Mouse (Mus musculus): Measurements from ENCODE around the gene Sema4f.

The Sema4f gene

DNA sequence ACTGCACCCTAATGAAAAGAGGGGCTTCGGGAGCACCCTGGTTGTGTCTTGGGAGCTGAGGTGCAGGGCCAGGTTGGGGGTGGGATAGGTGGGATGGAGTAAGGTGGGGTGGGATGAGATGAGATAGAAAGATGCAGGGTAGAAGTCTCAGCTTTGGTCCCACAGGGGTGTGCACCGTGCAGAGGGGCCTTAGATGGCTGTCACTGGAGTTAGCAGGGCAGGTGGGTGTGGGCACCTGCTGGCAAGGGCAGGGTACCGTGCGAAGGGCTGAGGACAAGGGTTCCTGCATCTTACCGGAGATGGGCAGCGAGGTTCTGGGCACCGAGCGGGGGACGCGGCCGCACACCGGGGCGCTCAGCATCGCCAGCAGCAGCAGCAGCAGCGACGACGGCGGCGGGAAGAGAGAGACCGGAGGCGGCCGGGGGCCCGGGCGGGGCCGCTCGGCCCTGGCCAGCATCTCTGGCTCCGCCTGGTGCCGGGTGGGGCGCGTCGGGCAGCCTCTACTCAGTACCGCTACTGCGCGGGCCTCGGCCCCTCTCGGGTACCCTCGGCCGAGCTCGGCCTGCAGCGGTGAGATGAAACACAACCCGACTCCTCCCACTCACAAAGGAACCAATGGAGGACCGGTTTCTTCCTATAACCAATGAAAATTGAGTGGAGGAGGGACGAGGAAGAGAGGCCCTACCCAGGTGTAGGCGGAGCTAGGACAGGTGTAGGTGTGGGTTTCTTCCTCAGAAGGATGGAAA, at the start of gene Sema4f:
Gene Sema4f, minus strand, starts transcription at position 603 of the 746 bp plus-strand sequence.
- peak in 1 of 2 experiments; percentile 53 for DNase-seq

DNA sequence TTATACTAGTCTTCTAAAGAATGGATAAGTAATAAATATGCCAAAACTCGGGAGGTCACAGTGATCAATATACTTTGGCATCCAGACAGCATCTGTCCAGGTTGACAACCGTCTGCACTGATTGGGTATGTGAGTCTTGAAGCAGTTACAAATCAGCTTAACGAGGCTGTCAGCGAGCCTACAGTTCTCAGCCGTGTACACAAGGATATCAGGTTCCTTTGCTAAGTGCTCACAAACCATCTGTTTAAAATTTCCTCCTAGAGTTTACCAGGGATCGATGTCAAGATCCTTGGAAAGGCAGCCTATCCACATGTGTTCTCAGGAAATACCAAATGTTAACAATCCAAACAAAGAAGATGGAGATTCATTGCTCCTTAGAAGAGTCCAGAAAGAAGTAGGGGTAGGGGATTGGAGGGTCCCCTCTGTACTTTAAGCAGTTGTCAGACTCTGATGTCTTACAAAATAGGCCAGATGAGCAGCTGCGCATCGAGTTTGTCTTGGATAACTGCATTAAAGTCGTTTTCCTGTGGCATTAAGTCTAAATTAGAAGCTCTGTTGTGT, 47.9 kb upstream of the Sema4f start:
- no peak for DNase-seq

DNA sequence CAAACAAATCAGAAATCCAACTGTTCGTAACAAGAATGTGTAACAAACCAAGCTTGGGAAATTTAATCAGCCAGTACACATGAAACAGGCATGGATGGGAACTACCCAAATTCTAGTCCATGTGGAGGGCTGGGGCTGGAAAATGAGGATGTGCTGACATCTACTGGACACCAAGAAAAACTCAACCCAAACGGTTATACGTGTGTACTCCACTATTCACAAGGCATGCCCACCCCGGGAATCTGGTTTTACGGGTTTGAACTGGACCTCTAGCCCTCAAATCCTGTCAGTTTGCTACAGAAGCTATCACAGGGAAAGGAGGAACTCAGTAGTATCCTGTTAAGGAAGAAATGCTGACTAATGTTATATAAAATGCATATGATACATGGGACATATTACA, 31.5 kb upstream of the Sema4f start:
- peak; percentile 8 to 28 for DNase-seq

DNA sequence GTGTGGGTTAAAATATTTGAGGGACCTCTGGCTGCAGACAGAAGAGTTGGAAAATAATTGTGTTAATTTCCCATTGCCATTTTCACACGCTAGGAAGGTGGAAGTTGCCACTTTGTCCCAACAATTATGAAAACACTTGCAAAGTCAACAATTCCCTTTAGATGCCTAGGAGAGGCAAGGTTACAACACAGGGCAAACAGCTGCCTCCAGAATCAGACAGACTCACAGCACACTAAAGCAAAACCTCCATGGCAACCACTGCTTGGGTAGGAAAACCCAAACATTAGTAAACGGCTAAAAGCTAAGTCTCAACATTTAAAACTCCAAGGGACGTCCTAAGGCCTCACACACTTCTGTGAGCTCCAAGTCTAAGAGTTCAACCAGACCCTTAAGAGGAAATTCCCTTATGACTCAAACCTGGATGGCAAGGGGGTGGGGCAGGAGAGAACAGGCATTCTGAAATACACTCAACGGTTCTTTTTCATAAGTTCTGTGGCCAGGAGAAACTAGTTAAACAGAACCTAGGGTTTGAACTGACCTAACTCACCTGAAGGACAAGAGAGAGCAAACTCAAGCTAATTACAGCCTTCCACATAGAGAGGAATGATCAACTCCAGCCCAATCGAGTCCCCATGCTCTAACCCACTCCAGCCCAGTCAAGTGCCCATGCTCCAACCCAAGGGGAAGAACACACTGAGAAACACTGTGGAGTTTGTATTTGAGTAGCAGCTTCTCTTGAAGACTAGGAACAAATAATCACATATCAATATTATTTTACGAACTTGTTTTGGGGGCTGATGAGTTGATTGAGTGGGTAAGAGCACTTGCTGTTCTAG, 29.9 kb upstream of the Sema4f start:
- DNase-seq, result no peak

DNA sequence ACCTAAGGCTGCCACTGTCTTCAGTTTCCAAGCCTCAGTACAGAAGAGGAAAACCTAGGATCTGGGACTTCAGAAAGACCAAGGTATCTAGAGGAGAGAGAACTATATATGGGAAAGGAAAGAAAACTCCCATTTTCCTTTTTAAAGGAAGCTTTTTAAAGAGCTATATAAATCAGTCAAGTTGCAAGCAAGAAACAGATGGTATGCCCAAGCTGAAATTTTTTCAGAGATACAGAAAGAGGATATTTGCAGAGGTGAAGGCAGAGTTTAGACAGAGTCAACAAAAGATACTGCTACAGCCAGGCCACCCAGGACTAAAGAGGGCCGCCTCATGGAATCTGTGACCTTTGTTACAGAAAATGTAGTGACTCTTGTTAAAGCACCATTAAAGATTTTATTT, 22.1 kb upstream of the Sema4f start:
- DNase-seq, result no peak

DNA sequence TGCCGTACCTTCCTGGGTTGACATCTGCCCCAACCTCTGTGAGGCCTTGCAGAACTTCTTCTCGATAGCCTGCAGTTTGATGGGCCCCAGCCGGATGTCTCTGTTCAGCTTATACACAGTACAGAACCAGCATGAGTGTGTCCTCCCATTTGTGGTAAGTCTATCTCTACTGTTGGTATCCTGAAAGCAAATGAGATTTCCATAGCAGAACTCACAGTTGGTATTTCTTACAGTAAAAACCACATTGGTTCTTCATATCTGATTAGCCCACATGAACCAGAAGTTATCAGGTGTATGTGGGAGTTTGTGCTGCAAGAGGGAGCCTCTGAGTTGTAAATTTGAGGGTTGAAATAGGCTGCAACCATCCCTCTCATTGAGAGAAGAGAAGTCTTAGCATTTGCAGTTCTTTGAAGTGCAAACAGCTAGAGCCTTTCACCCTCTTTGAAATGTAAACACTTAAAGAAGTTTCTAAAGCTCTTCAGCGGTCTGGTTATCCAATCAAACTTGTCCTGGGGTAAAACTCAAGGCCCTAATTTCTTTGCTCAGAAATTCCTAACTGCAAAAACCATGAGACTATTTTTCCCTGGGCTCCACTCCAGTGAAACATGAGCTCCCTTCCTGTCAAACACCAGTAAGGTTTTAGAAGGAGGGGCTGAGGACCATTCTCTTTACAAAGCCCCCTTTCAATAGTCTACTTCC, 17.1 kb upstream of the Sema4f start:
- DNase-seq, result no peak

DNA sequence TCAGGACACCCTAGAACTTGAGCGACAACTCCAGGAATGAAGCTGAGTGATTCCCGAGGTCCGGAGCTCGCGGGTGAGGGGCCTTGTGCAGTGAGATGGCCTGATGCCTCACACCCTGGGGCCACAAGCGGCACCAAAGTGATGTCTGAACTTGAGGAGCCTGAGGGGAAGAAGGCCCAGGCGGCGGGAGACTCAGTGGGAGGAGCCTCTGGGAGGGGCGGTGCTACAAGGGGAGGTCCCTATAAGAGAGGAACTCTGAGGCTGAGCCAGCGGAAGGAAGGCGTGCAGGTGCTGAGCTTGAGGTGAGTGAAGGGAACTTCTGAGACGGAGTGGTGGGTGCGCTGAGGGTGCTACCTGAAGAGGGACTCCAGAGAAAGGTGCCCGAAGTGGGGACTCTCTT, 7.1 kb upstream of the Sema4f start, which contains the start of gene M1ap:
Gene M1ap, plus strand, starts transcription at position 252 of the 400 bp plus-strand sequence.
- DNase-seq, result no peak

DNA sequence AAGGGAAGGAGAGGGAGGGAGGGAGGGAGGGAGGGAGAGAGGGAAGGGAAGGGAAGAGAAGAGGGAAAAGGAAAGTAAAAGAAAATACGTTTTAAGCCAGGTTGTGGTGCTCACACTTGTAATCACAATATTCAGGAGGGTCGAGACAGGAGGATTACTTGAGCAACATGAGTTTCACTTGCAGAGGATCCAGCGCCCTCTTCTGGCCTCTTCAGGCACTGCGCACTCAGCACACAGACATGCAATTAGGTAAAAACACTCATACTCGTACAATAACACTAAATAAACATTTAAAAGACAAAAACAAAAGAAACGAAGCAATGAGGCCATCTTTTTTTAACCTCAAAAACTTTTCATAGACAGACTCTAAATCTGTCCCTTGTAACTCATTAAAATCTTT, 6.2 kb upstream of the Sema4f start:
- DNase-seq, result no peak

DNA sequence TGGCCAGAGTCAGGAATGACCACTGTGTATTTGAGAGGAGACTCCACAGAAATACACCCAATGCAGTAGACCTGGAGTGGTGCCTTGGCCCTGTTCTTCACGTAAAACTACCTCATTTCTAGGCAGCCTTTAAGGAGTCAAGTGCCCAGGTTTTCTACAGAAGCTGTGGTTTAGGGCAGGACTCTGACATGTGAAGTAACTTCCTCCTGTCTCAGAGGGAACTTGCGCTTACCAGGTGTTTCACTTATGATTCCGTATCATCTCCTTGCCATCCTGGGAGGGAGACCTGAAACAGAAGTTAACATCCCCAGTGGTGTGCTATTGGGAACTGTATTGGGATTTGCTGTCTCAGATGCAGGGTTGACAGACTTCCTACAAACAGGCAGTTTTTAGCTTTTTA, 1.2 kb upstream of the Sema4f start:
- no peak for DNase-seq

DNA sequence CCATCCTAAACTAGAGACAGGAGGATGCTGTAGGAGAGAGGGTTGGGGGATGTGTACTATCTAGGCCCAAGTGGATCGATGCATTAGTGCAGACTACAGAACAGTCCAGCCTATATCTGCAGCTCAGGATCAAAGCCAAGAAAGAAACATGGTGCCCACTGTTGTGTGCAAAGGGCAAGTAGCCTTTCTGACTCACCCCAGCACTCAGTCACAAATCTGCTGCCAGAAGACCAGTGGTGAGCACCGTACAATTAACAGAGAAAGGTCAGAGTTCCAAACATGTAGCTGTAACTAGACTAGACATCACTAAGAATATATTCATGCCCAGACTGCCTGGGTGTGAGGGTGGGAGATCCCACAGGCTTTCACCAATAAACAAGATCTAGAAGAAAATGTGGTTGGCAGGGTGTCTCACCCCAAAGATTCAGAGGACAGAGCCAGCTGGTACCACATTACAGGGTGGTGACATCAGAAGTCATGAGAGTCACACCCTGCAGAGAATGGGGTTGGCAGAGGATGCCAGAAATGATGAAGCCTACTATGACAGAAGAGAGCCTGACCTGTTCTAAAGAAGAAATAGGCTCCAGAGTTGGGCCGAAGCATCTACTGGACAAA, 4.8 kb downstream of the Sema4f start:
- DNase-seq, result no peak

DNA sequence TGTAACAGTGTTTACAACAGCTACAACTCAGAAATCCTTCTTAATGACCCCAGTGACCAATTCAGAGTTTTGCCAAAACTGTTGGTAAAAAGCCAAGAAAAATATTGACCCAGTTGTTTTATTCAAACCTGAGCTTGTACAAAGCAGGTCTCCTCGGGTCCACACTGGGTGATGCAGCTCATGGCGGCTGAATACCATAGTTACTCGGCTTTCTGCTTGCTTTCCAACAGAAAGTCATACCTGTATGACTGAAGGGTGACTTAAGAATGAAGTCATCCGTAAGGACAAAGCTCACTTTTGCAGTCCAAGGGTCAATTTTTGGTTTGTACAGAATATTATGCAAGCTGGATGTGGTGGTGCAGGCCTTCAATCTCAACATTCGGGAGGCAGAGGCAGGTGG, 12.0 kb downstream of the Sema4f start:
- no peak for DNase-seq

DNA sequence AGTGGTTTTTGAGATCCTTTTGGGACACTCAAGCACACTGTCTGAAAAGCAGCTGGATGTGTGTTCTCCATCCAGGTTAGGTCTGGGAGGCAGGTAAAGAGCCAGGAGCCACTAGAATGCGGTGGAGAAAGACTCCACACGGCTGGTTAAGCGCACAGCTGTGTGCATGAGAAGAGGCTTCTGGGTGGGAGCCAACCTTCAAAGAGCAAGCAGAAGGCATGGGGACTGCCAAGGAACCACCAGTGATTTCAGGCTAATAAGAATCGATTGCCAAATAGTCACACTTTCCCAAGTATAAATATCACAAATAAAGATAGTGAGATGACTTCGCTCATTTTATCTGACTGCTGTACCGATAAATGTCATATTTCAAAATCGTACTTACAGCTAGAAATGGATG, 13.0 kb downstream of the Sema4f start:
- DNase-seq, result no peak

DNA sequence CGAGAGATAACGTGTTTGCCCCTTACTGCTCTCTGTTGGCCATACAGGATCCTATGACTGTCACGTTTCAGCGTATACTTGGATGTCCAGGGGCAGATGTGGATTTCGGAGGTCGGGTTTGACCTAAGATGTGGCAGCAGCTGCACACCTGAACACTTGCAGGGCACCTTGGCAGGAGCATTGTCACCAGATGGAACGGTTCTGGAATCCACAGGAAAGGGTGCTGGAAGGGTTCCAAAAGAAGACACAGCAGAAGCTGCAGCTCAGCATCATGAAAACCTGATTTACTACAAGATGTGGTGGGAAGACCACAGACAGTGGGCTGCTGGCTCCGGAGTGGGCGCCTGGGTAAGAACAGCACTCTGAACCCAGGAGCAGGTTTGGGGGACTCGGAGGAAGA, 13.5 kb downstream of the Sema4f start:
- no peak for DNase-seq

DNA sequence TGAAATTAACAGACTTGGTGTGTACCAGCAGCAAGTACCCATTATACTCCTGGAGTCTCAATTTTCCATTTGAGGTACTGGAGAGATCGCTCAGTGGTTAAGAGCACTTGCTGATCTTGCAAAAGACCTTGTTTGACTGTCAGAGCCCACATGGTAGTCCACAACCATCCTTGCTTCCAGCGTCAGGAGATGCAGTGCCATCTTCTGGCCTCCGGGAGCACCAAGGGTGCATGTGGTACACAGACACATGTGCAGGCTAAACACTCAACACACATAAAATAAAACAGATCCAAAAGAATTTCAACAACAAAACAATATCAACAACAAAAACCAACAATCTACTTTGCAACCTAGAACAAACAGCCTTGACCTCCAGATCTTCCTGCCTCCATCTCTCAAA, 14.6 kb downstream of the Sema4f start:
- DNase-seq, result no peak

DNA sequence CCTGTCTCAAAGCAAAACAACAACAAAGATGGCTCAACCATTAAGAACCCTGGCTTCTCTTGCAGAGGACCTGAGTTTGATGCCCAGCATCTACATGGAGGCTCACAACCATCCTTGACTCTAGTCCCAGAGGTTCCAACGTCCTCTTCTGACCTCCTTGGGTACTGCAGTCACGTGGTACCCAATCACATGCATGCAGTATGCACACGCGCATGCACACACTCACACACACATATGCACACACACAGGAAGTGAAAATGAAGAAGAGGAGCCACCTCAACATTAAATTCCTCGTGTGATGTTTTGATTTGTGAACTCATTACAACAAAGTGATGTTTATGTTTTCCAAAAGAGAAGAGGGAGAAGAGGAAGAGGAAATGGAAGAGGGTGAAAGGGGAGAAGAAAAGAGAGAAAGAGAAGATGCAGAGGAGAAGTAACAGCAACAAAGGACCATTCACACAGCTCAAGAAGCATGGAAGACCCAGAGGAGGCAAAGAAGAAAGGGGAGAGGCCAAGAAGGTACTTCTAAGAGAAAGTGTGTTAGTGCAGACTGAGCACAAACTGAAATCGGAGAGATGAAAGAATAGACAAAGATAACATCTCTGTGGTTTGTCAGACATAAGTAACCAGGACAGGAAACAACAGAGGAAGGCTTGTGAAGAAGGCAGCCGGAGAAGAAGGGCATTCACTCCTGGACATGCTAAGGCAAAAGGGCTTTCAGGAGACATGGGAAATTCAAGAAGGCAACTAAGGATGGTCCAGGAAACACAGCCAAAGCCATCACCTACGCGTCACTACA, 17.9 kb downstream of the Sema4f start:
- DNase-seq, result peak in 1 of 2 experiments; percentile 26

DNA sequence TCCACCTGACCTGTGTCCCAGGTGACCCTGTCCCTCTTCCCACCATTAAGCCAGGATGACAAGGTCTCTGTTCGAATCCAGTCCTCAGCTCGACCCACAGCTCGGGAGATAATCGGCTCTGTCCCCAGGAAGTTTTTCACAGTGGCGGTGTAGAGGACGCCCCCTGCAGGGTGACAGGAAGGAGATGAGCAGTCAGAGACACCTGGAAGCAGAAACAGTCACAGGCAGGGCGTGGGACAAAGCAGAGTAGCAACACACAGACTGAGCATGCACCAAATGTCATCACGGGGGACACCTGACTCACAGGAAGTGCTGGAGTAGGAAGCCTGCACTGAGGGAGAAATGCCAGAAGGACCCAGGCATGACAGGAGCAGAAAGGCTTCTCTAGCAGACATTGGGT, 20.0 kb downstream of the Sema4f start:
- peak in 1 of 2 experiments; percentile 40 for DNase-seq

DNA sequence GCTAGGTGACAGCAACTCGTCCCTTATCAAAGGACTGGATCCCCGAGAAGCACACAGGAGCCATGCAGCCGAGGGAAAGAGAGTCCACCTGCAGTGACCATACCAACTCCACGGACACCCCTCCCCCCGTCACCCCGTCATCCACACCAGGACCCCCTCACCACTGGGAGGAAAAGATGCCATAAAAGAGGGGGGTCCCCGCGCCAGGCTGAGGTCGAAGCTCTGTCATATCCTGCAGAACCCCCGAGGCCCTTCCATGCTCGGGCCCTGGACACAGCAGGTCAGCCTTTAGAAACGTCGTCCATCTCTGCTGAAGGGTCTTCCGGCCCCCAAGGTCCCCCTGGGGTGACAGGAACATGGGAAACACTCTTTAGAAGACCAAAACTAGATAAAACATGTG, 21.2 kb downstream of the Sema4f start:
- no peak for DNase-seq

DNA sequence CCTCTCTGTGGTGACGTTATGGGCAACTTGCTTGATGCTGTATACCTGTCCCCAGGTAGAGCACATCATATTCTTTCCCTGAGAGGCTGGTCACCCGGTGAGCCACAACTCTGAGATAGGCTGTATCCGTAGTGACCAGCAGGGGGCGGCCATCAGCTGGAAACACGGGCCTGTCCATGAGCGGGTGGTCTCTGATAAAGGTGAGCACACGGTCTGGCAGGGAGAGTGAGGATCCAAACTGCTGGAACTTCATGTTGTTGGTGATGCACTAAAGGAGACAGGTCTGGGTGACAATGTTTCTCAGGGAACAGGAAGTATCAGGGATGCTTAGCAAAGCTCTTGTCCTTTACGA, 21.8 kb downstream of the Sema4f start:
- DNase-seq, result peak in 1 of 2 experiments; percentile 25

DNA sequence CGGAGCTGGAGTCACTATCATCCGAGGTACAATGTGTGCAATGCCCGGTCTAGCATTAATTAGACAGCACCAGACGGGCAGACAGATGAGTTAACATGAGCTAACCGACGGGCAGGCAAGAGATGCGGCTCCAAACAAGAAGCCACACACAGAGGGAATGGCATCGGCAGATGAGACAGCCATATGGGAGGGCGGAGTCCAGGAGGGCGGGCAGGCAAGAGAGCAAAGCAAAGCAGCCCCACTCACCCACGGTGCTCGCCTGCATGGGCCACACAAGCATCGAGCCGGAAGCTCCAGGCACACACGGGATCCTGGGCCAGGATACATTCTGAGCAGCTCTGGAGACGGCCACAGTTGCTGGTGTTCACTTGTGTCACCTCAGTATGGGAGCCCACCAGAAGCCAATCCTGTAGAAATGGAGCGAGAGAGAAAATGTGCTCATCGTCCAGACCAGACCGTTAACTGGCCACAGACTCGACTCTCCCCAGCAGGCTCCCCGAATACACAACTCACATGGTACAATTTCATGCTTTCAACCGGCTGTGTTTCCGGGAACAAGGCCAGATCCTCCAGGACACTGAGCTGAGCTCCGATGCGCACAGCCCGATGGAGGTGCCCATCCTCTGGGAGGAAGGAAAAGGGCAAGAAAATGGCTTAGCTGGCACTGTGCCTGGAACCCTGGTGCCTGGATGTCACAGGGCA, 22.3 kb downstream of the Sema4f start:
- DNase-seq, result no peak

DNA sequence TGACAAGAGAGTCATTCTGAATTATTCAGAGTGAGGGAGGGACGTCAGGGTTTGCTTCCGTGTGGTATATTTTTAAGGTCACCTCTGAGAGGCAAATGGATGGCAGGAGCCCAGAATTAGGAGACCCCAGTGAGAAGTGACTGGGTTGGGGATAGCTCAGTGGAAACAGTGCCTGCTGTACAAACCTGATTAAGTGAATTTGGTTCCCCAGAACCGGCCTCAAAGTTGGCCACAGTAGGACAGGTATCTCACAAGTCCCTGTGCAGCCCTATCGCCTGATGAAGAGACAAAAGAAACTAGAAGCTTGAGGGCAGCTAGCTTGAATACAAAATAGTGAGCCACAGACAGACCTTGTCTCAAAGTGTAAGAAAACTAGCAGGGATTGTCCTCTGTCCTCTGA, 23.1 kb downstream of the Sema4f start:
- DNase-seq, result no peak

DNA sequence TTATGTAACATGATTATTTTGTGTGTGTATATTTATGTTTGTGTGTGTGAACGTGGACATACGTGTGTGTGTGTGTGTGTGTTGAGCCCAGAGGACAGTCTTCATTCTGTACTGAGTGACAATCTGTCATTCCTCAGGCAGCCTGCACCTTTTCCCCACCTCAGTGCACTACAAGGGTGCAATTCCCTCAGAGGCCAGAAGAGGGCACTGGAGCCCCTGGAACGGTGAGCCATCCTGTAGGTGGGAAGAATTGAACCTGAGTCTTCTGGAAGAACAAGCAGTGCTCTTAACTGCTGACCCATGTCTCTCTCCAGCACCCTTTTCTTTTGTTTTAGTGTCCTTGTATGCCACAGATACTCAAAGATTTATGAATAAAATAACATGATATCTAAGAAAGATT, 23.7 kb downstream of the Sema4f start:
- DNase-seq, result peak in 1 of 2 experiments; percentile 48
